Mouse (Mus musculus) midbrain, embryonic 13.5 days (tissue): ENCODE results near the gene Myof. TPM values are rescaled to one million over a fixed set of nuclear protein-coding genes. Genes with fewer than 3 reads are reported as not detected.
A peak's percentile ranks its signal among the peaks of the same experiment; 100 is the strongest.

ENCODE experiments used
- ATAC-seq: fragments of 200-750 bp; cut with Nextera tagmentation; 2 replicates; pipeline ENCODE4 v1.8.0; 2017; ENCODE audit warnings: mild to moderate bottlenecking, moderate TSS enrichment, moderate library complexity
- H3K27ac ChIP-seq: fragments of 300-500 bp; sonication (generic); 2 replicates; pipeline ENCODE4 v1.5.1; 2015; ENCODE audit warnings: inconsistent platforms, mild to moderate bottlenecking, moderate library complexity
- H3K27me3 ChIP-seq: fragments of 300-500 bp; sonication (generic); 2 replicates; pipeline ENCODE4 v1.6.1; 2015; ENCODE audit warnings: mild to moderate bottlenecking, inconsistent platforms
- H3K36me3 ChIP-seq: fragments of 300-500 bp; sonication (generic); 2 replicates; pipeline ENCODE4 v1.6.1; 2015; ENCODE audit warnings: mild to moderate bottlenecking, inconsistent platforms
- H3K4me1 ChIP-seq: fragments of 300-500 bp; sonication (generic); replicated peaks from 2 replicates; pipeline ENCODE4 v1.6.1; 2015; ENCODE audit warnings: inconsistent platforms
- H3K4me2 ChIP-seq: fragments of 300-500 bp; sonication (generic); replicated peaks from 2 replicates; pipeline ENCODE4 v1.6.1; 2015; ENCODE audit warnings: moderate library complexity, mild to moderate bottlenecking, inconsistent platforms
- H3K4me3 ChIP-seq: fragments of 300-500 bp; sonication (generic); replicated peaks from 2 replicates; pipeline ENCODE4 v1.5.1; 2015; ENCODE audit warnings: mild to moderate bottlenecking, inconsistent platforms
- H3K9ac ChIP-seq: fragments of 300-500 bp; sonication (generic); replicated peaks from 2 replicates; pipeline ENCODE4 v1.6.1; 2015; ENCODE audit warnings: mild to moderate bottlenecking, inconsistent platforms
- H3K9me3 ChIP-seq: fragments of 300-500 bp; sonication (generic); 2 replicates; pipeline ENCODE4 v1.6.1; 2016; ENCODE audit warnings: mild to moderate bottlenecking, inconsistent platforms
- WGBS: fragments of 180-500 bp; shearing (Covaris S2); methylation state at CpG from one replicate; pipeline ENCODE4 v1.1.7; 2015; 5-methylcytosine and 5-hydroxymethylcytosine counted together
- polyA plus RNA-seq: library from polyadenylated mRNA; unstranded; fragments of >200 nt; fragmentation: Nextera tagmentation; extraction: Ambion mirVana; gene quantifications from 2 replicates; pipeline ENCODE4 v1.2.1, GENCODE M21; 2015

Myof gene
- polyA plus RNA-seq, 1 experiment from 2014 or later: 1.6 TPM

- H3K27ac ChIP-seq: no peak overlapping the region
- no peak overlapping the region for H3K4me3 ChIP-seq
- 96% methylated on average over 3 of the region's 3 CpGs for WGBS
- H3K36me3 ChIP-seq: peaks cover 14% of the 10 kb centered on the region
- H3K9me3 ChIP-seq: no peaks in the 10 kb centered on the region
- H3K4me1 ChIP-seq: no peaks in the 10 kb centered on the region
- ATAC-seq: no peak
- H3K4me2 ChIP-seq: no peak overlapping the region
- H3K27me3 ChIP-seq: no peaks in the 10 kb centered on the region
- H3K9ac ChIP-seq: no peak overlapping the region
Measured at GRCm38 (mm10) chr19:38063201-38063600, 19.8 kb upstream of the Myof start.

GRCm38 (mm10) chr19:38056931-38057330, 13.6 kb upstream of the Myof start:
- WGBS: 90% methylated on average over 8 of the region's 8 CpGs
- no peak overlapping the region for H3K4me2 ChIP-seq
- no peaks in the 10 kb centered on the region for H3K27me3 ChIP-seq
- H3K4me3 ChIP-seq: no peak overlapping the region
- H3K4me1 ChIP-seq: peaks cover 26% of the 10 kb centered on the region
- peaks cover 12% of the 10 kb centered on the region for H3K36me3 ChIP-seq
- no peak overlapping the region for H3K27ac ChIP-seq
- no peaks in the 10 kb centered on the region for H3K9me3 ChIP-seq
- no peak overlapping the region for H3K9ac ChIP-seq
- no peak for ATAC-seq

GRCm38 (mm10) chr19:38056276-38056675, 12.9 kb upstream of the Myof start:
- ATAC-seq: no peak
- peak overlapping the region; percentile 90 for H3K4me2 ChIP-seq
- H3K36me3 ChIP-seq: peaks cover 11% of the 10 kb centered on the region
- H3K9me3 ChIP-seq: no peaks in the 10 kb centered on the region
- H3K27ac ChIP-seq: no peak overlapping the region
- H3K27me3 ChIP-seq: no peaks in the 10 kb centered on the region
- H3K4me3 ChIP-seq: peak overlapping the region; percentile 72
- WGBS: 44% methylated on average over 3 of the region's 3 CpGs
- 0 out of 2 replicates have a peak overlapping the region, but pooled peaks have one; percentile 23 for H3K9ac ChIP-seq
- H3K4me1 ChIP-seq: peaks cover 26% of the 10 kb centered on the region

- Histone ChIP-seq H3K9ac (0 out of 2 replicates have a peak overlapping the region, but pooled peaks have one; percentile 26), H3K4me2 (peak overlapping the region; percentile 90)
- 19% methylated on average over 6 of the region's 6 CpGs for WGBS
Measured at GRCm38 (mm10) chr19:38055798-38056197, 12.4 kb upstream of the Myof start.

GRCm38 (mm10) chr19:38054720-38055192, 11.4 kb upstream of the Myof start, which contains the start of gene Cep55:
Gene Cep55, plus strand, starts transcription at chr19:38055011.
- Histone ChIP-seq H3K27me3 (no peaks in the 10 kb centered on the region), H3K9ac (peak within 1 kb of the TSS; percentile 61), H3K9me3 (no peaks in the 10 kb centered on the region), H3K4me2 (peak within 1 kb of the TSS; percentile 90), H3K36me3 (no peaks in the 10 kb centered on the region), H3K27ac (peak within 1 kb of the TSS; percentile 30; the same call in 1 of the 2 replicates), H3K4me3 (peak within 1 kb of the TSS; percentile 72), H3K4me1 (peaks cover 26% of the 10 kb centered on the region)
- peak; percentile 95 for ATAC-seq
- WGBS: under 1% methylated on average over 35 of the region's 36 CpGs

More at GRCm38 (mm10) chr19:38055798-38056197, 12.4 kb upstream of the Myof start:
- ATAC-seq: no peak
- Histone ChIP-seq H3K4me1 (peaks cover 26% of the 10 kb centered on the region), H3K9me3 (no peaks in the 10 kb centered on the region), H3K27ac (no peak overlapping the region), H3K36me3 (peaks cover 7% of the 10 kb centered on the region; the same call in 1 of the 2 replicates), H3K27me3 (no peaks in the 10 kb centered on the region), H3K4me3 (peak overlapping the region; percentile 72)

GRCm38 (mm10) chr19:38054149-38054719, 10.9 kb upstream of the Myof start:
- no peaks in the 10 kb centered on the region for H3K27me3 ChIP-seq
- H3K4me3 ChIP-seq: peak overlapping the region; percentile 72
- H3K36me3 ChIP-seq: no peaks in the 10 kb centered on the region
- ATAC-seq: peak; percentile 96
- no peaks in the 10 kb centered on the region for H3K9me3 ChIP-seq
- H3K27ac ChIP-seq: peak overlapping the region; percentile 30; the same call in 1 of the 2 replicates
- peak overlapping the region; percentile 90 for H3K4me2 ChIP-seq
- peaks cover 26% of the 10 kb centered on the region for H3K4me1 ChIP-seq
- WGBS: under 1% methylated on average over 23 of the region's 23 CpGs
- peak overlapping the region; percentile 50 for H3K9ac ChIP-seq

- no peak for ATAC-seq
- Histone ChIP-seq H3K27ac (no peak overlapping the region), H3K36me3 (no peaks in the 10 kb centered on the region), H3K4me2 (peak overlapping the region; percentile 90), H3K9me3 (no peaks in the 10 kb centered on the region), H3K27me3 (no peaks in the 10 kb centered on the region), H3K4me3 (peak overlapping the region; percentile 72), H3K9ac (peak overlapping the region; percentile 50; the same call in 1 of the 2 replicates), H3K4me1 (peaks cover 26% of the 10 kb centered on the region)
- 34% methylated on average over 8 of the region's 8 CpGs for WGBS
Measured at GRCm38 (mm10) chr19:38053227-38054041, 10.1 kb upstream of the Myof start.

GRCm38 (mm10) chr19:38049686-38050085, 6.3 kb upstream of the Myof start:
- H3K36me3 ChIP-seq: no peaks in the 10 kb centered on the region
- peaks cover 7% of the 10 kb centered on the region; the same call in 1 of the 2 replicates for H3K4me1 ChIP-seq
- no peaks in the 10 kb centered on the region for H3K9me3 ChIP-seq
- 87% methylated on average over 1 of the region's 1 CpGs for WGBS
- no peak overlapping the region for H3K9ac ChIP-seq
- H3K27me3 ChIP-seq: no peaks in the 10 kb centered on the region
- H3K27ac ChIP-seq: no peak overlapping the region
- ATAC-seq: no peak
- H3K4me3 ChIP-seq: no peak overlapping the region
- H3K4me2 ChIP-seq: no peak overlapping the region

GRCm38 (mm10) chr19:38045198-38045597, 1.8 kb upstream of the Myof start:
- WGBS: 92% methylated on average over 3 of the region's 3 CpGs
- Histone ChIP-seq H3K4me3 (no peak overlapping the region), H3K27ac (no peak overlapping the region), H3K4me1 (peaks cover 10% of the 10 kb centered on the region), H3K27me3 (peaks cover 37% of the 10 kb centered on the region), H3K4me2 (no peak overlapping the region), H3K9ac (no peak overlapping the region), H3K36me3 (no peaks in the 10 kb centered on the region), H3K9me3 (no peaks in the 10 kb centered on the region)
- no peak for ATAC-seq

- no peak overlapping the region for H3K4me3 ChIP-seq
- H3K9me3 ChIP-seq: no peaks in the 10 kb centered on the region
- no peak overlapping the region for H3K9ac ChIP-seq
- no peak overlapping the region for H3K27ac ChIP-seq
- no peaks in the 10 kb centered on the region for H3K36me3 ChIP-seq
- ATAC-seq: no peak
- 47% methylated on average over 5 of the region's 5 CpGs for WGBS
- peaks cover 37% of the 10 kb centered on the region for H3K27me3 ChIP-seq
- H3K4me2 ChIP-seq: no peak overlapping the region
- peaks cover 10% of the 10 kb centered on the region for H3K4me1 ChIP-seq
Measured at GRCm38 (mm10) chr19:38042261-38042722, 1.1 kb downstream of the Myof start.

GRCm38 (mm10) chr19:38038267-38038666, 5.1 kb downstream of the Myof start:
- H3K27me3 ChIP-seq: peaks cover 24% of the 10 kb centered on the region
- H3K9ac ChIP-seq: no peak overlapping the region
- H3K4me3 ChIP-seq: no peak overlapping the region
- H3K36me3 ChIP-seq: no peaks in the 10 kb centered on the region
- no peaks in the 10 kb centered on the region for H3K9me3 ChIP-seq
- H3K4me2 ChIP-seq: no peak overlapping the region
- 87% methylated on average over 2 of the region's 2 CpGs for WGBS
- H3K4me1 ChIP-seq: peaks cover 5% of the 10 kb centered on the region
- no peak overlapping the region for H3K27ac ChIP-seq
- no peak for ATAC-seq

GRCm38 (mm10) chr19:38035766-38036165, 7.6 kb downstream of the Myof start:
- H3K4me3 ChIP-seq: no peak overlapping the region
- peaks cover 13% of the 10 kb centered on the region; the same call in 1 of the 2 replicates for H3K27me3 ChIP-seq
- H3K36me3 ChIP-seq: no peaks in the 10 kb centered on the region
- no peaks in the 10 kb centered on the region for H3K4me1 ChIP-seq
- H3K9ac ChIP-seq: no peak overlapping the region
- H3K9me3 ChIP-seq: no peaks in the 10 kb centered on the region
- whole genome bisulfite sequencing: 90% methylated on average over 2 of the region's 2 CpGs
- no peak overlapping the region for H3K27ac ChIP-seq
- no peak for ATAC-seq
- H3K4me2 ChIP-seq: no peak overlapping the region
